Mouse (Mus musculus) 3134 (cell line): ENCODE data around the gene Lrrc8c.

Source experiments
- DNase-seq: peaks from one replicate; pipeline ENCODE4 v3.0.0-alpha.2; 2011; ENCODE audit warnings: low spot score; ENCODE audit not compliant: insufficient read length; ENCODE audit errors: extremely low read depth

Lrrc8c gene

GRCm38 (mm10) chr5:105545126-105545525, 25.9 kb downstream of the Lrrc8c start:
- no peak for DNase-seq

GRCm38 (mm10) chr5:105547115-105547514, 27.9 kb downstream of the Lrrc8c start:
- no peak for DNase-seq

GRCm38 (mm10) chr5:105551808-105552207, 32.6 kb downstream of the Lrrc8c start:
- DNase-seq, result no peak

GRCm38 (mm10) chr5:105556291-105556690, 37.1 kb downstream of the Lrrc8c start:
- DNase-seq, result no peak

- DNase-seq, result no peak
Observed at GRCm38 (mm10) chr5:105557346-105557745, 38.2 kb downstream of the Lrrc8c start.

- no peak for DNase-seq
Observed at GRCm38 (mm10) chr5:105557777-105558240, 38.6 kb downstream of the Lrrc8c start.

GRCm38 (mm10) chr5:105558517-105558916, 39.3 kb downstream of the Lrrc8c start:
- DNase-seq, result no peak

GRCm38 (mm10) chr5:105561926-105562325, 42.7 kb downstream of the Lrrc8c start:
- DNase-seq, result no peak

- DNase-seq, result no peak
Observed at GRCm38 (mm10) chr5:105564761-105565160, 45.6 kb downstream of the Lrrc8c start.

- no peak for DNase-seq
Observed at GRCm38 (mm10) chr5:105565824-105566223, 46.6 kb downstream of the Lrrc8c start.

GRCm38 (mm10) chr5:105566852-105567412, 47.7 kb downstream of the Lrrc8c start:
- DNase-seq, result no peak

GRCm38 (mm10) chr5:105568043-105568747, 49.0 kb downstream of the Lrrc8c start:
- no peak for DNase-seq

- no peak for DNase-seq
Observed at GRCm38 (mm10) chr5:105569168-105569567, 50.0 kb downstream of the Lrrc8c start.

GRCm38 (mm10) chr5:105572160-105572692, 53.0 kb downstream of the Lrrc8c start:
- DNase-seq, result no peak

- no peak for DNase-seq
Observed at GRCm38 (mm10) chr5:105572876-105573275, 53.7 kb downstream of the Lrrc8c start.

- no peak for DNase-seq
Observed at GRCm38 (mm10) chr5:105574835-105575234, 55.6 kb downstream of the Lrrc8c start.

GRCm38 (mm10) chr5:105575839-105576238, 56.7 kb downstream of the Lrrc8c start:
- DNase-seq, result no peak

- DNase-seq, result no peak
Observed at GRCm38 (mm10) chr5:105580909-105581308, 61.7 kb downstream of the Lrrc8c start.

- DNase-seq, result no peak
Observed at GRCm38 (mm10) chr5:105585929-105586328, 66.7 kb downstream of the Lrrc8c start.

GRCm38 (mm10) chr5:105586655-105587054, 67.5 kb downstream of the Lrrc8c start:
- DNase-seq, result no peak

GRCm38 (mm10) chr5:105587471-105587870, 68.3 kb downstream of the Lrrc8c start:
- no peak for DNase-seq

- DNase-seq, result no peak
Observed at GRCm38 (mm10) chr5:105588683-105589082, 69.5 kb downstream of the Lrrc8c start.
